Mouse (Mus musculus): Measurements from ENCODE around the gene Tmem51.

GRCm38 (mm10) chr4:142089966-142090365 is 5.9 kb upstream of the Tmem51 start:
- TF ChIP-seq ZC3H11A (IDR thresholded peaks at IDR 0.05; ENCODE audit: borderline replicate concordance, low read depth, low read length) = no peak
- no peak for TF ChIP-seq HCFC1 (IDR thresholded peaks at IDR 0.05; ENCODE audit: borderline replicate concordance, insufficient read depth, low read length)
- TF ChIP-seq CHD2 (IDR thresholded peaks at IDR 0.05; ENCODE audit: low read depth, low read length) = no peak
- no peak for TF ChIP-seq MAFK (IDR thresholded peaks at IDR 0.05; ENCODE audit: insufficient read depth, low read depth, low read length)
- TF ChIP-seq ZNF384 (IDR thresholded peaks at IDR 0.05; ENCODE audit: low read depth, low read length) = no peak
